Mouse (Mus musculus) heart, embryonic 15.5 days (tissue): Measurements from ENCODE around the gene Mrpl37. TPM values are rescaled to one million over a fixed set of nuclear protein-coding genes. Genes with fewer than 3 reads are reported as not detected.

Source experiments
- ATAC-seq: fragments of 200-750 bp; cut with Nextera tagmentation; replicated peaks from 2 replicates; pipeline ENCODE4 v1.8.0; 2017; ENCODE audit warnings: low read depth, moderate TSS enrichment; ENCODE audit not compliant: insufficient number of reproducible peaks, insufficient read depth, low FRiP score
- H3K27ac ChIP-seq: fragments of 300-500 bp; sonication (generic); 2 replicates; pipeline ENCODE4 v1.5.1; 2015; ENCODE audit warnings: mild to moderate bottlenecking, inconsistent platforms
- H3K27me3 ChIP-seq: fragments of 300-500 bp; sonication (generic); 2 replicates; pipeline ENCODE4 v1.6.1; 2015; ENCODE audit warnings: inconsistent platforms
- H3K36me3 ChIP-seq: fragments of 300-500 bp; sonication (generic); 2 replicates; pipeline ENCODE4 v1.6.1; 2015; ENCODE audit warnings: mild to moderate bottlenecking, inconsistent platforms
- H3K4me1 ChIP-seq: fragments of 300-500 bp; sonication (generic); replicated peaks from 2 replicates; pipeline ENCODE4 v1.6.1; 2015; ENCODE audit warnings: inconsistent platforms
- H3K4me2 ChIP-seq: fragments of 300-500 bp; sonication (generic); 2 replicates; pipeline ENCODE4 v1.6.1; 2015; ENCODE audit warnings: inconsistent platforms, mild to moderate bottlenecking, moderate library complexity
- H3K4me3 ChIP-seq: fragments of 300-500 bp; sonication (generic); 2 replicates; pipeline ENCODE4 v1.5.1; 2015; ENCODE audit warnings: mild to moderate bottlenecking, inconsistent platforms
- H3K9ac ChIP-seq: fragments of 300-500 bp; sonication (generic); 2 replicates; pipeline ENCODE4 v1.6.1; 2015; ENCODE audit warnings: mild to moderate bottlenecking, inconsistent platforms
- H3K9me3 ChIP-seq: fragments of 300-500 bp; sonication (generic); replicated peaks from 2 replicates; pipeline ENCODE4 v1.6.1; 2016; ENCODE audit warnings: inconsistent platforms
- WGBS: fragments of 180-500 bp; shearing (Covaris S2); methylation state at CpG from one replicate; pipeline ENCODE4 v1.1.7; 2015; ENCODE audit warnings: mixed read lengths; 5-methylcytosine and 5-hydroxymethylcytosine counted together
- polyA plus RNA-seq: library from polyadenylated mRNA; unstranded; fragments of >200 nt; fragmentation: Nextera tagmentation; extraction: Ambion mirVana; gene quantifications from 2 replicates; pipeline ENCODE4 v1.2.1, GENCODE M21; 2015

Mrpl37 gene
- polyA plus RNA-seq, 1 experiment from 2014 or later = 79.5 TPM

- Histone ChIP-seq H3K27ac (no peak overlapping the region), H3K36me3 (peaks cover 61% of the 10 kb centered on the region), H3K4me3 (no peak overlapping the region), H3K9me3 (no peaks in the 10 kb centered on the region), H3K4me1 (peaks cover 10% of the 10 kb centered on the region), H3K9ac (no peak overlapping the region), H3K4me2 (no peak overlapping the region), H3K27me3 (no peaks in the 10 kb centered on the region)
- no peak for ATAC-seq
- 84% methylated on average over 6 of the region's 6 CpGs for WGBS
Observed at GRCm38 (mm10) chr4:107042304-107042703, 24.4 kb downstream of the Mrpl37 start.

GRCm38 (mm10) chr4:107039270-107039669 is 27.4 kb downstream of the Mrpl37 start:
- Histone ChIP-seq H3K27me3 (no peaks in the 10 kb centered on the region), H3K27ac (no peak overlapping the region), H3K4me1 (peaks cover 10% of the 10 kb centered on the region), H3K4me3 (no peak overlapping the region), H3K9me3 (no peaks in the 10 kb centered on the region), H3K4me2 (no peak overlapping the region), H3K9ac (no peak overlapping the region), H3K36me3 (peaks cover 45% of the 10 kb centered on the region)
- no peak for ATAC-seq
- WGBS = 54% methylated on average over 8 of the region's 8 CpGs

GRCm38 (mm10) chr4:107038303-107038702 is 28.4 kb downstream of the Mrpl37 start:
- no peak overlapping the region for H3K4me2 ChIP-seq
- ATAC-seq = no peak
- no peak overlapping the region for H3K27ac ChIP-seq
- H3K9ac ChIP-seq = no peak overlapping the region
- H3K27me3 ChIP-seq = no peaks in the 10 kb centered on the region
- H3K9me3 ChIP-seq = no peaks in the 10 kb centered on the region
- H3K4me3 ChIP-seq = no peak overlapping the region
- peaks cover 47% of the 10 kb centered on the region for H3K36me3 ChIP-seq
- H3K4me1 ChIP-seq = peaks cover 10% of the 10 kb centered on the region
- WGBS = 71% methylated on average over 4 of the region's 4 CpGs

- no peak for ATAC-seq
- Histone ChIP-seq H3K4me1 (peaks cover 10% of the 10 kb centered on the region), H3K4me3 (no peak overlapping the region), H3K27ac (no peak overlapping the region), H3K4me2 (no peak overlapping the region), H3K27me3 (no peaks in the 10 kb centered on the region), H3K9me3 (no peaks in the 10 kb centered on the region), H3K36me3 (peaks cover 46% of the 10 kb centered on the region), H3K9ac (no peak overlapping the region)
- WGBS = 92% methylated on average over 2 of the region's 2 CpGs
Observed at GRCm38 (mm10) chr4:107036985-107037384, 29.7 kb downstream of the Mrpl37 start.

- H3K4me2 ChIP-seq = no peak overlapping the region
- H3K9ac ChIP-seq = no peak overlapping the region
- no peak overlapping the region for H3K27ac ChIP-seq
- peaks cover 47% of the 10 kb centered on the region for H3K36me3 ChIP-seq
- H3K9me3 ChIP-seq = no peaks in the 10 kb centered on the region
- H3K27me3 ChIP-seq = no peaks in the 10 kb centered on the region
- no peak for ATAC-seq
- H3K4me1 ChIP-seq = peaks cover 10% of the 10 kb centered on the region
- no peak overlapping the region for H3K4me3 ChIP-seq
- 85% methylated on average over 4 of the region's 4 CpGs for WGBS
Observed at GRCm38 (mm10) chr4:107035689-107036088, 31.0 kb downstream of the Mrpl37 start.

GRCm38 (mm10) chr4:107026451-107026850 is 40.2 kb downstream of the Mrpl37 start:
- no peak overlapping the region for H3K4me2 ChIP-seq
- no peaks in the 10 kb centered on the region for H3K27me3 ChIP-seq
- peaks cover 8% of the 10 kb centered on the region; the same call in 1 of the 2 replicates for H3K36me3 ChIP-seq
- no peak overlapping the region for H3K4me3 ChIP-seq
- ATAC-seq = no peak
- H3K27ac ChIP-seq = no peak overlapping the region
- H3K4me1 ChIP-seq = peaks cover 6% of the 10 kb centered on the region; the same call in 1 of the 2 replicates
- no peaks in the 10 kb centered on the region for H3K9me3 ChIP-seq
- H3K9ac ChIP-seq = no peak overlapping the region
- 46% methylated on average over 8 of the region's 8 CpGs for WGBS

GRCm38 (mm10) chr4:107025369-107025768 is 41.3 kb downstream of the Mrpl37 start:
- H3K4me1 ChIP-seq = peaks cover 8% of the 10 kb centered on the region; the same call in 1 of the 2 replicates
- no peaks in the 10 kb centered on the region for H3K36me3 ChIP-seq
- no peaks in the 10 kb centered on the region for H3K27me3 ChIP-seq
- WGBS = 94% methylated on average over 5 of the region's 5 CpGs
- no peak overlapping the region for H3K27ac ChIP-seq
- no peak overlapping the region for H3K4me2 ChIP-seq
- H3K9ac ChIP-seq = no peak overlapping the region
- no peak overlapping the region for H3K4me3 ChIP-seq
- H3K9me3 ChIP-seq = no peaks in the 10 kb centered on the region
- no peak for ATAC-seq

- WGBS = 88% methylated on average over 7 of the region's 7 CpGs
- no peak for ATAC-seq
- Histone ChIP-seq H3K36me3 (no peaks in the 10 kb centered on the region), H3K4me1 (peaks cover 12% of the 10 kb centered on the region), H3K4me3 (no peak overlapping the region), H3K4me2 (no peak overlapping the region), H3K27me3 (no peaks in the 10 kb centered on the region), H3K9me3 (no peaks in the 10 kb centered on the region), H3K9ac (no peak overlapping the region), H3K27ac (no peak overlapping the region)
Observed at GRCm38 (mm10) chr4:107024899-107025298, 41.8 kb downstream of the Mrpl37 start.

GRCm38 (mm10) chr4:107021464-107021863 is 45.2 kb downstream of the Mrpl37 start:
- WGBS = 56% methylated on average over 3 of the region's 3 CpGs
- Histone ChIP-seq H3K4me1 (peaks cover 46% of the 10 kb centered on the region), H3K27me3 (no peaks in the 10 kb centered on the region), H3K9ac (no peak overlapping the region), H3K4me2 (no peak overlapping the region), H3K36me3 (no peaks in the 10 kb centered on the region), H3K9me3 (no peaks in the 10 kb centered on the region), H3K4me3 (no peak overlapping the region), H3K27ac (no peak overlapping the region)
- ATAC-seq = no peak

GRCm38 (mm10) chr4:107020287-107021000 is 46.2 kb downstream of the Mrpl37 start:
- H3K9me3 ChIP-seq = no peaks in the 10 kb centered on the region
- 62% methylated on average over 5 of the region's 5 CpGs for WGBS
- no peaks in the 10 kb centered on the region for H3K36me3 ChIP-seq
- H3K27me3 ChIP-seq = no peaks in the 10 kb centered on the region
- no peak overlapping the region for H3K4me2 ChIP-seq
- H3K4me1 ChIP-seq = peaks cover 51% of the 10 kb centered on the region
- H3K27ac ChIP-seq = no peak overlapping the region
- no peak overlapping the region for H3K4me3 ChIP-seq
- H3K9ac ChIP-seq = no peak overlapping the region
- ATAC-seq = no peak

- Histone ChIP-seq H3K9me3 (no peaks in the 10 kb centered on the region), H3K27me3 (no peaks in the 10 kb centered on the region), H3K4me3 (no peak overlapping the region), H3K4me1 (peaks cover 55% of the 10 kb centered on the region), H3K4me2 (no peak overlapping the region), H3K36me3 (no peaks in the 10 kb centered on the region), H3K9ac (no peak overlapping the region), H3K27ac (peak overlapping the region; percentile 54)
- WGBS = 18% methylated on average over 7 of the region's 7 CpGs
- no peak for ATAC-seq
Observed at GRCm38 (mm10) chr4:107019027-107019426, 47.6 kb downstream of the Mrpl37 start.

GRCm38 (mm10) chr4:107018521-107018920 is 48.1 kb downstream of the Mrpl37 start:
- no peak for ATAC-seq
- Histone ChIP-seq H3K27ac (peak overlapping the region; percentile 54), H3K4me3 (no peak overlapping the region), H3K27me3 (no peaks in the 10 kb centered on the region), H3K36me3 (no peaks in the 10 kb centered on the region), H3K4me1 (peaks cover 58% of the 10 kb centered on the region), H3K4me2 (no peak overlapping the region), H3K9ac (no peak overlapping the region), H3K9me3 (no peaks in the 10 kb centered on the region)
- WGBS = 33% methylated on average over 3 of the region's 3 CpGs
